Mouse (Mus musculus): ENCODE data around the gene Spink4. TPM values are rescaled to one million over a fixed set of nuclear protein-coding genes. Genes with fewer than 3 reads are reported as not detected.
A peak's percentile ranks its signal among the peaks of the same experiment; 100 is the strongest.

Gene Spink4
- polyA plus RNA-seq, 1 experiment from 2014 or later: not detected

DNA sequence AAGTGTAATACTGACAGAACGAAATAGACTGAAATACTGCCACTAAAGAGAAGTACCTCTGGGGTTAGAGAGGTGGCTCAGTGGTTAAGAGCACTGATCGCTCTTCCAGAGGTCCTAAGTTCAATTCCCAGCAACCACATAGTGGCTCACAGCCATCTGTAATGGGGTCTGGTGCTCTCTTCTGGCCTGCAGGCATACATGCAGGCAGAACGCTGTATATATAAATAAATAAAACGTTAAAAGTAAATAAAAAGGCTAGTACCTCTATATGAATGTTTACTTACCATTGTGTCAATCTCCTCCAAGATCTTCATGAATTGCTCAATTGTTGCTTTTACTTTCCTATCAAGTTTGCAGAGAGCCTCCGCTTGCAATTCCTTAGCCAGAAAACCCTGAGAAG is 18.9 kb downstream of the Spink4 start:
- no peak overlapping the region for H3K9ac ChIP-seq

GRCm38 (mm10) chr4:40943651-40944050 is 23.8 kb downstream of the Spink4 start:
- H3K4me2 ChIP-seq (replicated peaks): no peak overlapping the region
- H3K27ac ChIP-seq: no peak overlapping the region
- H3K4me1 ChIP-seq: peaks cover 12% of the 10 kb centered on the region
- WGBS: 96% methylated on average over 5 of the region's 5 CpGs
- H3K4me3 ChIP-seq: no peak overlapping the region
- no peak for ATAC-seq (ENCODE audit: insufficient number of reproducible peaks, insufficient read depth, low FRiP score, low TSS enrichment)
- peaks cover 6% of the 10 kb centered on the region; the same call in 1 of the 2 replicates for H3K9me3 ChIP-seq
- no peak overlapping the region for H3K9ac ChIP-seq
- peaks cover 66% of the 10 kb centered on the region for H3K36me3 ChIP-seq
- no peaks in the 10 kb centered on the region for H3K27me3 ChIP-seq

More for the DNA sequence above, 18.9 kb downstream of the Spink4 start:
- no peak overlapping the region for H3K27ac ChIP-seq
- H3K4me2 ChIP-seq (replicated peaks): no peak overlapping the region
- no peak overlapping the region for H3K4me3 ChIP-seq
- H3K4me1 ChIP-seq: no peaks in the 10 kb centered on the region
- no peak for ATAC-seq (ENCODE audit: insufficient number of reproducible peaks, insufficient read depth, low FRiP score, low TSS enrichment)
- peaks cover 6% of the 10 kb centered on the region; the same call in 1 of the 2 replicates for H3K9me3 ChIP-seq
- H3K27me3 ChIP-seq: no peaks in the 10 kb centered on the region
- WGBS: 93% methylated on average over 5 of the region's 5 CpGs
- peaks cover 93% of the 10 kb centered on the region for H3K36me3 ChIP-seq

- no peak for ATAC-seq (ENCODE audit: insufficient number of reproducible peaks, insufficient read depth, low FRiP score, low TSS enrichment)
- Histone ChIP-seq H3K27me3 (no peaks in the 10 kb centered on the region), H3K9me3 (no peaks in the 10 kb centered on the region), H3K4me3 (peak overlapping the region; percentile 88), H3K4me2 (replicated peaks) (peak overlapping the region; percentile 79), H3K36me3 (peaks cover 44% of the 10 kb centered on the region), H3K27ac (no peak overlapping the region), H3K4me1 (peaks cover 20% of the 10 kb centered on the region), H3K9ac (peak overlapping the region; percentile 90)
- WGBS: 86% methylated on average over 7 of the region's 7 CpGs
These were observed 26.8 kb downstream of the Spink4 start for GRCm38 (mm10) chr4:40946516-40947121.

DNA sequence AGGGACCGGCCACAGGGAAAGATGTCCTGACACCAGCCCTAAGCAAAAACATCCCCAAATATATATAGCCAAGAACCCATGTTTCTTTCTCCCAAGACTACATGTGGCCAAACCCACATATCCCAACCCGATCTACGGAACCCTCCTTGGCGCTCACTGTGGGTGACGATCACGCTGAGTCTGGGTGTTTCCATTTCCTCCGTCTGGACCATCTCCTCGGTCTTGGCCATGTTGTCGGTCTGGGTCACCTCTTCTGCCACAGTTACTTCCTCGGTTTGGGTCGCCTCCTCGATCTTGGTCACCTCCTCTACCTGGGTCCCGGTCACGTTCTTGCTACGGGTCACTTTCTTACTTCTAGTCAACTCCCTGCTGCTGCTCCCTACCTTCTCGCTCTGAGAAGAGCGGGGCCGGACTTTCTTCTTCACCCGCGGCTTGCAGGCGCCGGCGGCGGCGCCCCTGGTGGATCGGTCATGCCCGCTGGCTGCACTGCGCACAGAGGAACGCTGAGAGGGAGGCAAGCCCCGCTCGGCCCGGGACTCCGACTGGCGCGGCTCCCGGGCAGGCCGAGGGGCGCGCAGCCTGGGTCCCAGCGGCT is 27.8 kb downstream of the Spink4 start:
- peak; percentile 13; the same call in 1 of the 2 replicates for ATAC-seq (ENCODE audit: insufficient number of reproducible peaks, insufficient read depth, low FRiP score, low TSS enrichment)
- peaks cover 42% of the 10 kb centered on the region for H3K36me3 ChIP-seq
- WGBS: under 1% methylated on average over 40 of the region's 40 CpGs

DNA sequence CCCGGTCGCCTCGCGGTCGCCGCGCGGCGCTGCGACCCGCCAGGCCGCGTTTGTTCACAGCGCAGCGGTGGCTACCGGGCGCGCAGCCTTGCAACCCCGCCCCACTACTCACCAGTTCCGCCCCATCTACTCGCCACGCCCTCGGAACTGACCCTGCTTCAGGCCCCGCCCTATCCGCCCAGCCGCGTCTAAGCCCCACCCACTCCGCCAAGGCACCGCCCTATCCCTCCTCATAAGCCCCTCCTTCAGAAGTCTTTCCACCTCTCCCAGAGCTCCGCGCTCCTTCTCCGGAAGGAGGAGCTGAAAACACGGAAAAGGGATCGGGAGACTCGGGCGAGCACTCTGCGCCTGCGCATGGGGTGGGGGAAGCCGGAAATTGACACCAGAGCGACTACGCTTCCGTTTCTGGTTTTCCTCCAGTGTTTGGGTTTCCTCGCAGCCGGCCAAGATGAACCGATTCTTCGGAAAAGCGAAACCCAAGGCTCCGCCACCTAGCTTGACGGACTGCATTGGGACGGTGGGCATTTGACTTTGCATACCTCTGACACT is 28.4 kb downstream of the Spink4 start, which contains the start of the genes Bag1 and Chmp5:
TSS of gene Bag1 (minus strand) at position 135 of the 549 bp plus-strand sequence.
TSS of gene Chmp5 (plus strand) at position 248 of the 549 bp plus-strand sequence.
- Histone ChIP-seq H3K36me3 (peaks cover 43% of the 10 kb centered on the region), H3K9ac (peak within 1 kb of the TSS; percentile 90)
- ATAC-seq (ENCODE audit: insufficient number of reproducible peaks, insufficient read depth, low FRiP score, low TSS enrichment): peak; percentile 96

More for the DNA sequence above, 27.8 kb downstream of the Spink4 start:
- H3K4me3 ChIP-seq: peak overlapping the region; percentile 88
- peak overlapping the region; percentile 79 for H3K4me2 ChIP-seq (replicated peaks)
- no peaks in the 10 kb centered on the region for H3K27me3 ChIP-seq
- peak overlapping the region; percentile 83 for H3K27ac ChIP-seq
- peak overlapping the region; percentile 90 for H3K9ac ChIP-seq
- H3K9me3 ChIP-seq: no peaks in the 10 kb centered on the region
- peaks cover 20% of the 10 kb centered on the region for H3K4me1 ChIP-seq

GRCm38 (mm10) chr4:40953521-40953920 is 33.7 kb downstream of the Spink4 start:
- H3K4me2 ChIP-seq (replicated peaks): no peak overlapping the region
- 92% methylated on average over 1 of the region's 1 CpGs for WGBS
- no peaks in the 10 kb centered on the region for H3K27me3 ChIP-seq
- no peak overlapping the region for H3K9ac ChIP-seq
- H3K4me3 ChIP-seq: no peak overlapping the region
- no peaks in the 10 kb centered on the region for H3K9me3 ChIP-seq
- peaks cover 67% of the 10 kb centered on the region for H3K36me3 ChIP-seq
- ATAC-seq (ENCODE audit: insufficient number of reproducible peaks, insufficient read depth, low FRiP score, low TSS enrichment): no peak
- peaks cover 7% of the 10 kb centered on the region; the same call in 1 of the 2 replicates for H3K4me1 ChIP-seq
- no peak overlapping the region for H3K27ac ChIP-seq

More for the DNA sequence above, 28.4 kb downstream of the Spink4 start, which contains the start of the genes Bag1 and Chmp5:
- Histone ChIP-seq H3K4me2 (replicated peaks) (peak within 1 kb of the TSS; percentile 89), H3K9me3 (no peaks in the 10 kb centered on the region), H3K27ac (peak within 1 kb of the TSS; percentile 83), H3K4me1 (peaks cover 20% of the 10 kb centered on the region), H3K4me3 (peak within 1 kb of the TSS; percentile 88), H3K27me3 (no peaks in the 10 kb centered on the region)
- 1% methylated on average over 50 of the region's 50 CpGs for WGBS

DNA sequence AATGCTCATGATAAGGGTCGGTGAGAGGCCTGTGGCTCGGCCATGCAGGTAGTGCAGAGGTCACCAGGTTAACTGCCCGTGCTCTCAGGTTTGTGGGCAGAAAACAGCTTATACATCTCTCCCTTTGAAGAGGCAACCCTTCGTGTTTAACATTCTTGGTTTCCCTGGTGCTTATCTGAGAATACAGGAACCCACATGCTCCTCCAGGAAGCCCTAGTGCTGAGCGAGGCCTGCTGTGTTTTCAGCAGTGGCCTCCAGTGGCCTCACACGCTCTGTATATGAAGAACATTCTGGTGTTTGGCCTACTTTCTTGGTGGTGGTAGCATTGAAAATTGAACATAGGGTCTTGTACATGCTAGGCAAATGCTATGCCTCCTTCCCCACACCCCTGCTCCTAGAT is 36.1 kb downstream of the Spink4 start:
- Histone ChIP-seq H3K27me3 (no peaks in the 10 kb centered on the region), H3K4me3 (no peak overlapping the region), H3K9ac (no peak overlapping the region), H3K27ac (no peak overlapping the region), H3K9me3 (no peaks in the 10 kb centered on the region), H3K36me3 (peaks cover 82% of the 10 kb centered on the region), H3K4me2 (replicated peaks) (no peak overlapping the region), H3K4me1 (no peaks in the 10 kb centered on the region)
- no peak for ATAC-seq (ENCODE audit: insufficient number of reproducible peaks, insufficient read depth, low FRiP score, low TSS enrichment)
- 94% methylated on average over 6 of the region's 6 CpGs for WGBS

GRCm38 (mm10) chr4:40963536-40963935 is 43.7 kb downstream of the Spink4 start:
- ATAC-seq (ENCODE audit: insufficient number of reproducible peaks, insufficient read depth, low FRiP score, low TSS enrichment): no peak
- H3K27ac ChIP-seq: no peak overlapping the region
- 79% methylated on average over 3 of the region's 3 CpGs for WGBS
- H3K4me3 ChIP-seq: no peak overlapping the region
- no peak overlapping the region for H3K4me2 ChIP-seq (replicated peaks)
- H3K27me3 ChIP-seq: no peaks in the 10 kb centered on the region
- peaks cover 70% of the 10 kb centered on the region for H3K36me3 ChIP-seq
- no peaks in the 10 kb centered on the region for H3K9me3 ChIP-seq
- H3K9ac ChIP-seq: no peak overlapping the region
- no peaks in the 10 kb centered on the region for H3K4me1 ChIP-seq

DNA sequence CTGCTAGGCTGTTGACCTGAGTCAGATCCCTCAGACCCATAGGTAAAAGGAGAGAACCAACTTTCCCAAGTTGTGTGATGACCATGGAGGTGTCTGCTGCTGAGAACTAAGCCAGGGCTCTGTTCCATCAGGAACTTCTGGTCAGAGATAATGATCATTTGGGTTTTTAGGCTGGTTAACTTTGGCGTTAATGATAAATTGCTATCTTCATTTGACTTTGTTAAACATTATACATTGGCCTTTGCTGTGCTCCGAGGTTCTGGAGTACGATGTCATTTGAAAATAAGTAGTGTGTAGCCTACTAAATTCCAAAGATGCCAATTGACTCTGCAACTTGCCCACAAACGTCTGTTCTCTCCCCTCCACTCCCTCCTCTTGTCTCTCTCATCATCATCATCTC is 49.3 kb downstream of the Spink4 start:
- Histone ChIP-seq H3K4me2 (replicated peaks) (no peak overlapping the region), H3K9me3 (no peaks in the 10 kb centered on the region), H3K36me3 (peaks cover 24% of the 10 kb centered on the region), H3K9ac (no peak overlapping the region), H3K27ac (no peak overlapping the region), H3K4me1 (peaks cover 16% of the 10 kb centered on the region; the same call in 1 of the 2 replicates), H3K4me3 (peak overlapping the region; percentile 98; the same call in 1 of the 2 replicates), H3K27me3 (no peaks in the 10 kb centered on the region)
- WGBS: 84% methylated on average over 4 of the region's 4 CpGs
- ATAC-seq (ENCODE audit: insufficient number of reproducible peaks, insufficient read depth, low FRiP score, low TSS enrichment): no peak

DNA sequence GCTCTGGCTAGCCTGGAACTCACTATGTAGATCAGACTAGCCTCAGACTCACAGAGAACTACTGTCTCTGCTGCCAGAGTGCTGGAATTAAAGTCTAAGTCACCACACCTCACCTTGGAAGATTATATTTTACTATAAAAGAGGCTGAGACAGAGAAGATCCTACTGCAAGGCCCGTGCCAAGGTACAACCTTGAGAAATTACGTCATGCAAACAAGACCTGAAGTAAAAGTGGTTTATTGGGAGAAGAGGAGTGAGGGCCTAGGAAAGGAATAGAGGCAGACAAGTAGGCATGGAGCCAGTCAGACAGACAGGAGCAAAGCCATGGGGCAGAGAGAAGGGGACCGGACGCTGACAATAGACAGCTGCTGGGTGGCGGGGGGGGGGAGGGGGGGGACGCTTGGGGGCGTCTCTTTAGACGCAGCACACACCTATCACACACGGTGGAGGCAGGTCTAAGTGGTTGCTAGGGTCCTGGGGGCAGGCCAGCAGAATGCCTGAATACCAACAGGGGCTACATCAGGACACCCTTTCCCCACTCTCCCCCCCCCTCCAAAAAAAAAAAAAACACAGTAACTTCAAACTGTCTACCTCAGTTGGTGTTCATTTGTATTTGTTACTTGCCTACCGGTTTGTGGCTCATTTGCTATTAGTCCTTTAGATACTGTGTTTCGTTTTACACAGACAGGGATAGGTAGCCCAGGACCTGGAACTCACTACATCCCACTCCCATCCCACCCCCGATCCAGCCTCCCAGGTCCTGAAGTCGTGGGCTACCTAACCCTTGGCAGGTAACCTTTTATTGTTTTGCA is 50.1 kb downstream of the Spink4 start:
- Histone ChIP-seq H3K9me3 (no peaks in the 10 kb centered on the region), H3K27ac (peak overlapping the region; percentile 94), H3K9ac (peak overlapping the region; percentile 94), H3K27me3 (no peaks in the 10 kb centered on the region), H3K4me3 (peak overlapping the region; percentile 98), H3K4me2 (replicated peaks) (peak overlapping the region; percentile 74), H3K36me3 (peaks cover 20% of the 10 kb centered on the region), H3K4me1 (peaks cover 16% of the 10 kb centered on the region; the same call in 1 of the 2 replicates)
- 14% methylated on average over 10 of the region's 13 CpGs for WGBS
- no peak for ATAC-seq (ENCODE audit: insufficient number of reproducible peaks, insufficient read depth, low FRiP score, low TSS enrichment)

GRCm38 (mm10) chr4:40970592-40970841 is 50.7 kb downstream of the Spink4 start:
- Histone ChIP-seq H3K27me3 (no peaks in the 10 kb centered on the region), H3K4me3 (peak overlapping the region; percentile 98), H3K4me1 (peaks cover 16% of the 10 kb centered on the region; the same call in 1 of the 2 replicates), H3K9ac (peak overlapping the region; percentile 94), H3K4me2 (replicated peaks) (peak overlapping the region; percentile 74), H3K9me3 (no peaks in the 10 kb centered on the region), H3K36me3 (peaks cover 16% of the 10 kb centered on the region), H3K27ac (peak overlapping the region; percentile 94)
- WGBS: 0% methylated on average over 16 of the region's 16 CpGs
- ATAC-seq (ENCODE audit: insufficient number of reproducible peaks, insufficient read depth, low FRiP score, low TSS enrichment): no peak

Measured in embryonic facial prominence, embryonic 12.5 days (tissue).